37 mouse cellular contexts compared by ENCODE assay signal in genomic region chr3:36709521-36709920, GRCm38 (mm10). TPM values are rescaled to one million over a fixed set of nuclear protein-coding genes. Genes with fewer than 3 reads are reported as not detected.
"Had no signal": no experiment of that assay in that cellular context is flagged by ENCODE, and none has a peak within 500 bp of the region (broad histone marks: within the 10 kb centered on the region; RNA-seq: fewer than 3 reads in every experiment).

No protein-coding gene starts in this region.

- H3K4me2 ChIP-seq: heart, embryonic 11.5 days; heart, embryonic 12.5 days; heart, embryonic 13.5 days; heart, embryonic 15.5 days; hindbrain, embryonic 12.5 days; hindbrain, embryonic 13.5 days; hindbrain, embryonic 14.5 days; hindbrain, embryonic 15.5 days; intestine, embryonic 15.5 days; kidney, embryonic 15.5 days had no signal

- H3K36me3 ChIP-seq: heart, embryonic 10.5 days; heart, embryonic 12.5 days; heart, embryonic 13.5 days; heart, embryonic 15.5 days; hindbrain, embryonic 10.5 days; hindbrain, embryonic 12.5 days; hindbrain, embryonic 13.5 days; hindbrain, embryonic 15.5 days; intestine, embryonic 15.5 days; kidney, embryonic 15.5 days had no signal

- H3K9ac ChIP-seq: heart, embryonic 12.5 days; heart, embryonic 13.5 days; heart, embryonic 15.5 days; hindbrain, embryonic 12.5 days; hindbrain, embryonic 13.5 days; hindbrain, embryonic 14.5 days; hindbrain, embryonic 15.5 days; intestine, embryonic 15.5 days; kidney, embryonic 15.5 days had no signal

- DNase-seq: heart, adult 2 months; heart, postnatal 10 days; heart, postnatal 14 days; heart, postnatal 36 days; heart, postnatal 4 days; kidney, adult 11 months; kidney, adult 18-20 months; kidney, adult 2 months; kidney, adult 8-10 months; kidney, adult 9 months; kidney, postnatal 10 days; kidney, postnatal 14 days; kidney, postnatal 25 days; kidney, postnatal 36 days; kidney, postnatal 4 days; layer of hippocampus, adult 9-11 months; layer of hippocampus, postnatal 36 days had no signal

- H3K27ac ChIP-seq: heart, adult 2 months; heart, embryonic 10.5 days; heart, embryonic 13.5 days; heart, embryonic 15.5 days; hindbrain, embryonic 10.5 days; hindbrain, embryonic 12.5 days; hindbrain, embryonic 13.5 days; hindbrain, embryonic 14.5 days; hindbrain, embryonic 15.5 days; hindbrain, postnatal 0 days; intestine, embryonic 15.5 days; kidney, embryonic 15.5 days; kidney, postnatal 0 days; layer of hippocampus, adult 2 months had no signal

- H3K4me1 ChIP-seq: heart, embryonic 10.5 days; heart, embryonic 12.5 days; heart, embryonic 13.5 days; heart, embryonic 15.5 days; hindbrain, embryonic 10.5 days; hindbrain, embryonic 12.5 days; hindbrain, embryonic 13.5 days; hindbrain, embryonic 15.5 days; intestine, embryonic 15.5 days; kidney, embryonic 15.5 days had no signal

- H3K4me3 ChIP-seq: heart, adult 2 months; heart, embryonic 10.5 days; heart, embryonic 12.5 days; heart, embryonic 13.5 days; heart, embryonic 15.5 days; hindbrain, embryonic 10.5 days; hindbrain, embryonic 12.5 days; hindbrain, embryonic 13.5 days; hindbrain, embryonic 15.5 days; intestine, embryonic 15.5 days; kidney, embryonic 15.5 days; layer of hippocampus, adult 2 months had no signal

- H3K27me3 ChIP-seq: heart, embryonic 12.5 days; heart, embryonic 13.5 days; heart, embryonic 15.5 days; hindbrain, embryonic 12.5 days; hindbrain, embryonic 13.5 days; hindbrain, embryonic 15.5 days; intestine, embryonic 15.5 days; kidney, embryonic 15.5 days had no signal

- H3K9me3 ChIP-seq: heart, embryonic 10.5 days; heart, embryonic 13.5 days; heart, embryonic 15.5 days; hindbrain, embryonic 12.5 days; hindbrain, embryonic 13.5 days; hindbrain, embryonic 15.5 days; intestine, embryonic 15.5 days; kidney, embryonic 15.5 days had no signal

- ATAC-seq: hindbrain, embryonic 16.5 days; hindbrain, postnatal 0 days; inflammation-experienced regulatory T-cells, adult 6 months; intestine, embryonic 15.5 days; intestine, embryonic 16.5 days; intestine, postnatal 0 days had no signal

RNA-seq across cellular contexts. Expression of gene Trpc3, which starts 19.6 kb away (rescaled TPM):
- total RNA-seq: hematopoietic stem cell, adult 5-6 weeks had no signal
- polyA plus RNA-seq: inflammation-experienced regulatory T-cells, adult 6 months had no signal
